Mouse (Mus musculus) adrenal gland, postnatal 36 days (tissue): ENCODE measurements around the gene Fbxo31. TPM values are rescaled to one million over a fixed set of nuclear protein-coding genes. Genes with fewer than 3 reads are reported as not detected.
A peak's percentile ranks its signal among the peaks of the same experiment; 100 is the strongest.
"Not testable (repeated sequence)": the region's sequence is repeated elsewhere in the genome, so short reads cannot be mapped to it uniquely, and the experiment has no call there.

Experiments
- DNase-seq, 2 experiments: peaks; one replicate each; pipeline ENCODE4 v3.0.0; 2021; ENCODE audit warnings: mixed read lengths in 1 of 2
- long read RNA-seq, 2 experiments: library from polyadenylated mRNA; stranded (forward); transcript quantifications; one replicate each; pipeline ENCODE4 v2.0.0; 2021; ENCODE audit warnings: borderline sequencing depth in 2 of 2
- total RNA-seq, 2 experiments: library from RNA; stranded (reverse); gene quantifications; 2 replicates each; pipeline ENCODE4 v1.2.3; 2021

Gene Fbxo31
- 10 to 100 TPM; 45.4 to 54.8 TPM for total RNA-seq
- long read RNA-seq, experiment 1, full-length matches to known transcripts = 72 of 117 reads
- long read RNA-seq, experiment 1, partial matches to known transcripts = 11 of 117 reads
- long read RNA-seq, experiment 1, other reads (novel, unspliced or antisense) = 34 of 117 reads
- long read RNA-seq, experiment 2, full-length matches to known transcripts = 32 of 42 reads
- long read RNA-seq, experiment 2, partial matches to known transcripts = 1 of 42 reads
- long read RNA-seq, experiment 2, other reads (novel, unspliced or antisense) = 9 of 42 reads

GRCm38 (mm10) chr8:121578676-121579451 lies at the start of gene Fbxo31:
Fbxo31 (minus strand) TSS chr8:121578806.
- peak; percentile 95 to 99 for DNase-seq

GRCm38 (mm10) chr8:121623043-121623442 lies 44.4 kb upstream of the Fbxo31 start:
- DNase-seq = no peak

GRCm38 (mm10) chr8:121621879-121622278 lies 43.3 kb upstream of the Fbxo31 start:
- DNase-seq = no peak

- DNase-seq = peak; percentile 58 to 64
Observed at GRCm38 (mm10) chr8:121620801-121621516, 42.4 kb upstream of the Fbxo31 start.

GRCm38 (mm10) chr8:121619401-121619995 lies 40.9 kb upstream of the Fbxo31 start:
- DNase-seq = peak; percentile 68 to 83

- no peak for DNase-seq
Observed at GRCm38 (mm10) chr8:121613419-121613818, 34.8 kb upstream of the Fbxo31 start.

- DNase-seq = no peak
Observed at GRCm38 (mm10) chr8:121609916-121610315, 31.3 kb upstream of the Fbxo31 start.

GRCm38 (mm10) chr8:121609251-121609650 lies 30.6 kb upstream of the Fbxo31 start:
- DNase-seq = no peak

GRCm38 (mm10) chr8:121607661-121608060 lies 29.1 kb upstream of the Fbxo31 start:
- DNase-seq = no peak

GRCm38 (mm10) chr8:121603801-121604200 lies 25.2 kb upstream of the Fbxo31 start:
- no peak for DNase-seq

GRCm38 (mm10) chr8:121602860-121603259 lies 24.3 kb upstream of the Fbxo31 start:
- peak; percentile 69 to 83 for DNase-seq

GRCm38 (mm10) chr8:121602411-121602810 lies 23.8 kb upstream of the Fbxo31 start:
- DNase-seq = no peak

GRCm38 (mm10) chr8:121599842-121600241 lies 21.2 kb upstream of the Fbxo31 start:
- no peak for DNase-seq

GRCm38 (mm10) chr8:121598892-121599291 lies 20.3 kb upstream of the Fbxo31 start:
- peak; percentile 88 to 91 for DNase-seq

GRCm38 (mm10) chr8:121598190-121598589 lies 19.6 kb upstream of the Fbxo31 start:
- no peak for DNase-seq

GRCm38 (mm10) chr8:121597492-121597891 lies 18.9 kb upstream of the Fbxo31 start:
- DNase-seq = not testable (repeated sequence)

GRCm38 (mm10) chr8:121593983-121594382 lies 15.4 kb upstream of the Fbxo31 start:
- peak; percentile 41 to 65 for DNase-seq

- DNase-seq = no peak
Observed at GRCm38 (mm10) chr8:121593293-121593692, 14.7 kb upstream of the Fbxo31 start.

GRCm38 (mm10) chr8:121591178-121592066 lies 12.8 kb upstream of the Fbxo31 start:
- peak; percentile 28 to 50 for DNase-seq

GRCm38 (mm10) chr8:121590203-121591177 lies 11.9 kb upstream of the Fbxo31 start, which contains the start of gene Map1lc3b:
Map1lc3b (plus strand) TSS chr8:121590361.
- DNase-seq = peak; percentile 96
